In genomic region chr3:15200309-15200708, GRCm38 (mm10) we compare ENCODE assay signal across 23 mouse cellular contexts.
"Had no signal": no experiment of that assay in that cellular context is flagged by ENCODE, and none has a peak within 500 bp of the region (broad histone marks: within the 10 kb centered on the region; RNA-seq: fewer than 3 reads in every experiment).

No protein-coding gene starts in this region.

- DNase-seq: cerebellum, adult 9-10 months; cerebellum, adult 9-11 months; cerebellum, postnatal 10 days; cerebellum, postnatal 14 days; cerebellum, postnatal 25 days; cerebellum, postnatal 36 days; embryo, embryonic 11 days; forebrain, postnatal 0 days; gastrocnemius, adult 2 months; gastrocnemius, postnatal 10 days; gastrocnemius, postnatal 14 days; gastrocnemius, postnatal 36 days; heart, adult 11 months; heart, adult 18-20 months; heart, adult 2 months had no signal

- H3K27me3 ChIP-seq: embryonic facial prominence, embryonic 12.5 days; embryonic facial prominence, embryonic 13.5 days; embryonic facial prominence, embryonic 15.5 days; forebrain, embryonic 12.5 days; forebrain, embryonic 13.5 days; forebrain, embryonic 15.5 days had no signal

- ATAC-seq: forebrain, embryonic 13.5 days; forebrain, embryonic 14.5 days; forebrain, embryonic 15.5 days; forebrain, embryonic 16.5 days; forebrain, postnatal 0 days had no signal
